Mouse (Mus musculus) limb, embryonic 13.5 days (tissue): ENCODE data around the gene R3hcc1l. TPM values are rescaled to one million over a fixed set of nuclear protein-coding genes. Genes with fewer than 3 reads are reported as not detected.

Experiments used
- ATAC-seq: fragments of 200-750 bp; cut with Nextera tagmentation; 2 replicates; pipeline ENCODE4 v1.8.0; 2017; ENCODE audit warnings: low read depth, moderate number of reproducible peaks, moderate TSS enrichment; ENCODE audit not compliant: low FRiP score
- H3K27ac ChIP-seq: fragments of 300-500 bp; sonication (generic); 2 replicates; pipeline ENCODE4 v1.5.1; 2015; ENCODE audit warnings: inconsistent platforms, mild to moderate bottlenecking, moderate library complexity
- H3K27me3 ChIP-seq: fragments of 300-500 bp; sonication (generic); 2 replicates; pipeline ENCODE4 v1.6.1; 2015; ENCODE audit warnings: mild to moderate bottlenecking, inconsistent platforms
- H3K36me3 ChIP-seq: fragments of 300-500 bp; sonication (generic); 2 replicates; pipeline ENCODE4 v1.6.1; 2015; ENCODE audit warnings: inconsistent platforms, mild to moderate bottlenecking, moderate library complexity
- H3K4me1 ChIP-seq: fragments of 300-500 bp; sonication (generic); 2 replicates; pipeline ENCODE4 v1.6.1; 2015; ENCODE audit warnings: inconsistent platforms
- H3K4me2 ChIP-seq: fragments of 300-500 bp; sonication (generic); replicated peaks from 2 replicates; pipeline ENCODE4 v1.6.1; 2015; ENCODE audit warnings: inconsistent platforms, mild to moderate bottlenecking, moderate library complexity
- H3K4me3 ChIP-seq: fragments of 300-500 bp; sonication (generic); 2 replicates; pipeline ENCODE4 v1.5.1; 2015; ENCODE audit warnings: moderate library complexity, mild to moderate bottlenecking, inconsistent platforms
- H3K9ac ChIP-seq: fragments of 300-500 bp; sonication (generic); 2 replicates; pipeline ENCODE4 v1.6.1; 2015; ENCODE audit warnings: mild to moderate bottlenecking, inconsistent platforms
- H3K9me3 ChIP-seq: fragments of 300-500 bp; sonication (generic); 2 replicates; pipeline ENCODE4 v1.6.1; 2016; ENCODE audit warnings: inconsistent platforms
- WGBS: fragments of 180-500 bp; shearing (Covaris S2); methylation state at CpG from one replicate; pipeline ENCODE4 v1.1.7; 2015; 5-methylcytosine and 5-hydroxymethylcytosine counted together
- polyA plus RNA-seq: library from polyadenylated mRNA; unstranded; fragments of >200 nt; fragmentation: Nextera tagmentation; extraction: Ambion mirVana; gene quantifications from 2 replicates; pipeline ENCODE4 v1.2.1, GENCODE M21; 2015

R3hcc1l gene
- polyA plus RNA-seq, 1 experiment from 2014 or later: 25.6 TPM

DNA sequence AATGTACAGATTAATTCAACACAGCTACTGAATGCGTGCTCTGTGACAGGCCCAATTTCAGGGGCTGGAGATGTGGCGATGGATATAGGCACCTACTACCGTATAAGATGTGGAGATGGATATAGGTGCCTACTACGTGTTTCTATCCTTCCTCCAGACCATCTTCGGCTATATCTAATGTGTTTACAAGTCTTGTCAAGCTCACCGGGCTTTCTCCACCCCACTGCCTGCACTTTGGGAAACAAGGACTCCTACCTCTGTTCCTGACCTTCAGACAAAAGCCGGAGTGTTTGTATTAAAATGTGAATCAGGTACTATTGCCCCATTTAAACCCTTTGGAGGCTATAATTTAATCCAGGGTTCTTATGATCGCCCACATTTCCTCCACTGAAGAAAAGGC is 2.4 kb upstream of the R3hcc1l start:
- no peaks in the 10 kb centered on the region for H3K27me3 ChIP-seq
- H3K9me3 ChIP-seq: no peaks in the 10 kb centered on the region
- H3K36me3 ChIP-seq: no peaks in the 10 kb centered on the region
- peaks cover 12% of the 10 kb centered on the region for H3K4me1 ChIP-seq
- H3K4me2 ChIP-seq: no peak overlapping the region
- 88% methylated on average over 8 of the region's 8 CpGs for WGBS
- H3K9ac ChIP-seq: no peak overlapping the region
- H3K4me3 ChIP-seq: no peak overlapping the region
- no peak for ATAC-seq
- H3K27ac ChIP-seq: no peak overlapping the region

DNA sequence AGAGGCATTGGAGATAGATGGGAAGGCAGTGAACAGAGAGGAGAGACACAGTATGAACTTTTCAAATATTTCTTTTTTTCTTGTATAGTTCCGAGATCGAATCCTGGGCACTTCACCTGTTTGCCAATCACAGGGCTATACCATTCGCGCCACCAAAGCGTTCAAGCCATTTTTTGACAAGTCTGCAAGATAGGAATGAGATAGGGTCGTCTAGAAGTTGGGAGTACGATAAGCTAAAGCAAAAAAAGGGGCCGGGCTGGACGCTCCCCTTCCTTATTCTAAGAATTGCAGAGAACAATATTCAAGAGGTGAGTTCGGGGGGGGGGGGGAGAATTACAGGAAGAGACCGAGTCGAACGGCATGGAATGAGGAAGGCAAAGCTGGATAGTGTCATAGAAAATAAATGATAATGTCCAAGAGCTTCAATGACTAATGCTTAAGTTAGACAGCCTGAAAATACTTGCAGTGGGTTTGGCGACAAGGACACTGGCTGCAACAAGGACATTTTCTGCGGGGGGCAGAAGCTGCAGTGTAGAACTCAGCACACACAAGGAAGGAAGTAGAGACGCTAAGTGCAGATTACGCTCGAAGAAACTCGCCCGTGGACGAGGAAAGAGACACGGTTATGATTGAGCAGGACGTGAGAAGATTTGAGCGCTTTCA is 471 bp upstream of the R3hcc1l start:
- peak overlapping the region; percentile 68 for H3K4me2 ChIP-seq
- H3K4me3 ChIP-seq: peak overlapping the region; percentile 71
- H3K27me3 ChIP-seq: no peaks in the 10 kb centered on the region
- ATAC-seq: no peak
- no peaks in the 10 kb centered on the region for H3K9me3 ChIP-seq
- peaks cover 15% of the 10 kb centered on the region for H3K4me1 ChIP-seq
- H3K27ac ChIP-seq: no peak overlapping the region
- no peaks in the 10 kb centered on the region for H3K36me3 ChIP-seq
- H3K9ac ChIP-seq: peak overlapping the region; percentile 46; the same call in 1 of the 2 replicates
- WGBS: 29% methylated on average over 24 of the region's 24 CpGs

DNA sequence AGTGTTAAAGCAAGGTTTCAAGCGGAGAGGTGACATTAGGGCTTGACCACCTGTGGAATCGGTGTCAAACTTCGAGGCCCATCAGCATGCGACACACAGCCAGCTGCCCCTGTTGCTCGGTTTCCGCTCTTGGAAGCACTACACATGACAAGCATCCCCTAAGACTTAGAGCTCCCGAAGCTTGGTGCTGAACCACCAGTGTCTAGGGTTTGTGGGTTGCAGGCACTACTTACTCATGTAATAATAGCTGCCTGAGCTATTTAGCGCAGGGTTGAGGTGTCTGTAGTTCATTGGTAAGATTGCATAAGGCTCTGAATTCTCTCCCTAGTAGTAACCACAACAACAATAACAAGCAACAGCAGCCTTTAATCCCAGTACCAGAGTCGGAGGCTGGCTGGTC is 1.2 kb downstream of the R3hcc1l start:
- Histone ChIP-seq H3K27me3 (no peaks in the 10 kb centered on the region), H3K4me3 (peak overlapping the region; percentile 71), H3K9ac (peak overlapping the region; percentile 79), H3K9me3 (no peaks in the 10 kb centered on the region), H3K4me1 (peaks cover 19% of the 10 kb centered on the region), H3K27ac (no peak overlapping the region), H3K36me3 (no peaks in the 10 kb centered on the region), H3K4me2 (peak overlapping the region; percentile 68)
- ATAC-seq: no peak
- WGBS: 38% methylated on average over 9 of the region's 9 CpGs

DNA sequence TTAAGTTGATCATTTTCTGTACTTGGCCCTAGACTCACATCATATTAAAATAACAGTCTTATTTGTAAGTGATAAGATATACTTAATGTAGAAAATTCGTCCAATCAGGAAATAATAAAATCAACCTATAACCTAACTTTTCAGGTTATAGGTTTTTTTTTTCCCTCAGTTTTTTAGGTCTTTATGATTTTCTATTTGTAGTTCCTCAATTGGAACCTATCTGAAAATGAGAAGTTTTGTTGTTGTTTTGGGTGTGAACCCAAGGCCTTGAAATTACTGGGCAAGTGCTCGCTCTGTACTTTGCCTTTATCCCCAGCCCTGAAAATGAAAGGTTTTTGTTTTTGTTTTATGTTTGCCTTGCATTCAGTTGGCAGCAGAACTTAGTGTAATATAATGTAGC is 6.1 kb downstream of the R3hcc1l start:
- Histone ChIP-seq H3K9ac (no peak overlapping the region), H3K4me1 (peaks cover 15% of the 10 kb centered on the region), H3K27ac (no peak overlapping the region), H3K4me3 (no peak overlapping the region), H3K9me3 (no peaks in the 10 kb centered on the region), H3K4me2 (no peak overlapping the region), H3K36me3 (no peaks in the 10 kb centered on the region), H3K27me3 (no peaks in the 10 kb centered on the region)
- ATAC-seq: no peak
- 92% methylated on average over 2 of the region's 2 CpGs for WGBS

DNA sequence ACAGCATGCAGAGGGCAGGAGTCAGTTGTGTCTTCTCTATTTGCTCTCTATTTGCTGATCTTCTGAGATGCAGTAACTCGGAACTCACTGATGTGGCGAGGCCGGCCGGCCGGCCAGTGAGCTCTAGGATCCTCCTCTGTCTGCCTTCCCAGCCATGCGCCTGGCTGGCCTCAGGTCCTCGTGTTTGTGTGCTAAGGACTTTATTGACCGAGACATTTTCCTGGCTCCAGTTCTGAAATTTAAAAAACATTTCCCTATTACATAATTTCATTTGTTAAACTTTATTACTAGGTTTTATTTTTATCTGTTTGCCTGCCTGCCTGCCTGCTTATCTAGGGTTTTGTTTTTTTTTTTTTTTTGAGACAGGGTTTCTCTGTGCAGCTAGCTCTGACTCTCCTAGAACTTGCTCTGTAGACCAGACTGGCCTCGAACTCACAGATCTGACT is 11.5 kb downstream of the R3hcc1l start:
- Histone ChIP-seq H3K4me1 (0 out of 2 replicates have a peak, but pooled peaks cover 3% of the 10 kb centered on the region), H3K27me3 (no peaks in the 10 kb centered on the region), H3K27ac (no peak overlapping the region), H3K9me3 (no peaks in the 10 kb centered on the region), H3K4me2 (no peak overlapping the region), H3K36me3 (no peaks in the 10 kb centered on the region), H3K4me3 (no peak overlapping the region), H3K9ac (no peak overlapping the region)
- 71% methylated on average over 9 of the region's 9 CpGs for WGBS
- ATAC-seq: no peak

DNA sequence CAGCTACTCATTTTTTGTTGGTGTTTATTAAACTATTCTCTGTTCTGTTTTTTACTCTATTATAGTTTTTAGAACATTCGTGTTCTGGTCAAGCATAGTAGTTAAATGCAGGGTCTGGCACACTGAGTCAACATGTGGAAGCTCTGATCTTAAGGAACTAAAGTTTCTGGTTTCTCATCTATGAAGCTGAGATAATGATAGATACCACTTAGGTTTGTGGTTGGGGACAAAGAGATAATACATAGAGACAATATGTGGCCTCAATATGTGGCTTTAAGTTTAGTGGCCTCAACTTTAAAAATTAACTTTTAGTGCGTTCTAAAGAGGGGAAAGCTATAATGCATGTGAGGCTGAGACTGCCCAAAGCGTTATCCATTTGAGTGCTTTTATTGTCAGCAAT is 15.9 kb downstream of the R3hcc1l start:
- H3K9me3 ChIP-seq: no peaks in the 10 kb centered on the region
- ATAC-seq: no peak
- H3K27me3 ChIP-seq: no peaks in the 10 kb centered on the region
- H3K4me3 ChIP-seq: no peak overlapping the region
- no peak overlapping the region for H3K27ac ChIP-seq
- peaks cover 9% of the 10 kb centered on the region for H3K4me1 ChIP-seq
- no peak overlapping the region for H3K9ac ChIP-seq
- H3K4me2 ChIP-seq: no peak overlapping the region
- WGBS: 76% methylated on average over 3 of the region's 3 CpGs
- H3K36me3 ChIP-seq: no peaks in the 10 kb centered on the region

DNA sequence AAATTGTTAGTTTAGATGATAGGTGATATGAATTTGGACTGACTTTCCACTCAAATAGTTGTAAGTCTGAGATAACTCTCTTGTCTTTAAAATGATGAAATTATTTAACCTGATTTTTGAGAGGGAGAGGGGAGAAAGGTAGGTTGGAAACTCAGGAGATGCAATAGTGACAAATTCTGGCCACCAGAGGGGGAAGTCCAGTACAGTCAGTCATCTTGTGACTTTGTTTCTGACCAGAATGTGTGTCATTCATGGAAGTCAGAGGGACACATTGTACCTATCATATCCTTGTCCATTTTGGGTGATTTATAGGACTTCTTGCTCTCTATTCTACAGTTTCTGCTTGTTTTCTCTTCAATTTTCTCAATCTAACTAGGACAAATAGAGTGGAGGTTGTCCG is 19.0 kb downstream of the R3hcc1l start:
- no peaks in the 10 kb centered on the region for H3K27me3 ChIP-seq
- no peak overlapping the region for H3K4me3 ChIP-seq
- no peak overlapping the region for H3K9ac ChIP-seq
- H3K27ac ChIP-seq: no peak overlapping the region
- H3K36me3 ChIP-seq: no peaks in the 10 kb centered on the region
- peaks cover 14% of the 10 kb centered on the region for H3K4me1 ChIP-seq
- no peak overlapping the region for H3K4me2 ChIP-seq
- no peaks in the 10 kb centered on the region for H3K9me3 ChIP-seq
- ATAC-seq: no peak
- 91% methylated on average over 1 of the region's 1 CpGs for WGBS

DNA sequence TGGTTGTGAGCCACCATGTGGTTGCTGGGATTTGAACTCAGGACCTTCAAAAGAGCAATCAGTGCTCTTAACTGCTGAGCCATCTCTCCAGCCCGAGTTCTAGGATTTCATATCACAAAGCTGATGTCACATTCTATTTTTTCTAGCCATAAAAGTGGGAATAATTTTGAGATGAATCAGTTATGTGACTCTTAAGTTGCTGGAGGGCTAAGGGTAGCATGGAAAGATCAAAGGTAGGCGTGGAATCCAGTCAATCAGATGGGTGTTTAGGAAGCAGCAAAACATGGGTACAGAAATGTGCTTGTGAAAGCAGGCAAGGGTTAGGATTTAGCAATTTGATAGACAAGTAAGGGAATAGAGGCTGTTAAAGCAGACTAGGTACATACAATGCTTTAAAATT is 20.4 kb downstream of the R3hcc1l start:
- H3K4me1 ChIP-seq: peaks cover 11% of the 10 kb centered on the region
- ATAC-seq: no peak
- no peak overlapping the region for H3K9ac ChIP-seq
- no peaks in the 10 kb centered on the region for H3K27me3 ChIP-seq
- no peak overlapping the region for H3K27ac ChIP-seq
- WGBS: 81% methylated on average over 2 of the region's 2 CpGs
- H3K9me3 ChIP-seq: no peaks in the 10 kb centered on the region
- no peaks in the 10 kb centered on the region for H3K36me3 ChIP-seq
- H3K4me2 ChIP-seq: no peak overlapping the region
- no peak overlapping the region for H3K4me3 ChIP-seq

DNA sequence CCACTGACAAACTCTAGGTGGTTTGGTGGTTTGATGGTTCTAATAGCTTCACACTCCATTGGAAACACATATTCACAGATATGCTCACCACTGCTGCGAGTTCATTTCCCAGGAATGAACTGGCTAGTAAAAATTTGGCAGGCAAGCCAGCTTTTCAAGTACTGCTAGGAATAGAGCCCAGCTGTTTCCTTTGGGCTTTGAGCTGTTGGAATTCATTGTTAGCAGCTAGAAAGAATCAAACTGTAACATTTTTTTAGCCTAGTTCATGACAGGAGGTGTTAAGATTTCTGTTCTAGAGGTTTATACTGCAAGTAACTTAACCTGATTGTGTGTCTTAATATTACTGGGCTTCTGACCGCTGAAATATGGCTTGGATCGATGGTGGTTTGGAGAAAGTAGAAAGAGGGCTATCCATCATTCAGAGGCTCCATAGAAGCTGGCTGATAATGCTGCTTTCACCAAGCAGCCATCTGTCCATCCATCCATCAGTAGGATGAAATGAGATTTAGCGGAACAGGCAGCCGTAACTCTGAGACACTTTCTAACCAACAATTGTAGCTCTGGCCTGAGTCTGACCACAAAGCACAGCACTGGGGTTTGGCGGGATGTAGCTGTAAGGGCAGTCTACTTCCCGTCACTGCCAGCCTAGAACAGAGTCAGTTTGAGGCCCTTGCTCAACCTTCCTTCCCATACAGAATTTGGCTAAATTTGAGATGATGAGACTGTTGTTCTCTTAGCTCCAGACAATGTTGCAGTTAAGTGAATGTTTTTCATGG is 21.0 kb downstream of the R3hcc1l start:
- WGBS: 70% methylated on average over 7 of the region's 7 CpGs
- Histone ChIP-seq H3K4me1 (peaks cover 11% of the 10 kb centered on the region), H3K9ac (no peak overlapping the region), H3K27me3 (no peaks in the 10 kb centered on the region), H3K4me2 (no peak overlapping the region), H3K9me3 (no peaks in the 10 kb centered on the region), H3K27ac (0 out of 2 replicates have a peak overlapping the region, but pooled peaks have one; percentile 15), H3K4me3 (no peak overlapping the region), H3K36me3 (no peaks in the 10 kb centered on the region)
- ATAC-seq: no peak

DNA sequence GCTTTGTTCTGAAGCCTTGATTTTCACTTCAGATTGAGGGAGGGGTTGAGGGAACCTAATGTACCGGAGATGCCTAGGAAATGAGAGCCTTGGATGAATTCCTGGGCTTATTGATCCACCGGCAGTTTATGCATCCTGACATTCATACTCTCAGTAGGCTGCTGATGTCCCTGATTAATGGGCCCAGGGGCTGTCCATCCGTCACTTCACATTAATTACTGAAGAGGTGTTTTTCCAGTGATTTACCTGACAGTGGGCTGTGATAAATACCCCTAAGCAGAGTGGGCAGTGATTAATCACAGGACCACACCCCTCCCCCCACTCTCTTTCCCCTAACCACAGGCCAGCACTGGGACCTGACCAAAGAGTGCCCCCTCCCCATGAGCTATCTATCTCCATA is 22.1 kb downstream of the R3hcc1l start:
- no peak overlapping the region for H3K27ac ChIP-seq

DNA sequence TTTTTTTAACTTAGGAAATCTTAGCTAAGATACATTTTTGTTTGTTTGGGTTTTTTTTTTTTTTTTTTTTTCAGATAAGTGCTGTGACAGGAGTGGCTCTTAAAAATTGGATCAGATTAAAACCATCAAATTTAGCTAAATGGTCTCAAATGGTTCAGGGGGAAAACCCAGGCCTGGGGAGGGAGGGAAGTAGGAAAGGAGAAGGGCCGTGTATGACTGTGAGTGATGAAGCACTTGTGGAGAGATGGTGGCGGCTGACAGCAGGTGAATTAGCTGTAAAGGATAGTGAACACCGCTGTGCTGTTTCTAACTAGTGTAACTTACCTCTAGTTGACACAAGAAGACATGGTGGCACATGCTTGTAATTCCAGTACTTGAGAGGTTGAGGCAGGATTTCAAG is 40.1 kb downstream of the R3hcc1l start:
- Histone ChIP-seq H3K4me2 (no peak overlapping the region), H3K4me1 (no peaks in the 10 kb centered on the region), H3K27me3 (no peaks in the 10 kb centered on the region), H3K9ac (no peak overlapping the region), H3K36me3 (peaks cover 10% of the 10 kb centered on the region), H3K27ac (no peak overlapping the region), H3K9me3 (no peaks in the 10 kb centered on the region), H3K4me3 (no peak overlapping the region)
- ATAC-seq: no peak
- WGBS: 77% methylated on average over 3 of the region's 3 CpGs

More for the DNA sequence above, 22.1 kb downstream of the R3hcc1l start:
- Histone ChIP-seq H3K4me1 (peaks cover 11% of the 10 kb centered on the region), H3K4me2 (no peak overlapping the region), H3K9me3 (no peaks in the 10 kb centered on the region), H3K36me3 (no peaks in the 10 kb centered on the region), H3K4me3 (no peak overlapping the region), H3K27me3 (no peaks in the 10 kb centered on the region), H3K9ac (no peak overlapping the region)
- no peak for ATAC-seq
- 57% methylated on average over 3 of the region's 3 CpGs for WGBS

DNA sequence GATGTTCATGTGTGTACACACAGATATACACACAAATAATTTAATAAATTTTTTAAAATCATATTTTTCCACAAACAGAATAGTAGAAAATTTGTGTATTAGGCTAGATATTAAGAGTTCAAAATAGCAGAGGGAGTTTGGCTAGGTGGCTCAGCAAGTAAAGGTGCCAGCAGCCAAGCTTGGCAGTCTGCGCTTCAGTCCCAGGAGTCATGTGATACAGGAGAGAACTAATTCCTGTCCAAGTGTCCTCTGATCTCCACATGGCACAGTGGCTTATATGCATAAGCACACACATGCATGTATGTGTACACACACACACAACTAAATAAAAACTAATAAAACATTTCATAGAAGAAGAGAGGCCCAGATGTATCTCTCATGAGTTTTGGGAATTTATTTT is 43.4 kb downstream of the R3hcc1l start:
- no peak for ATAC-seq
- no peak overlapping the region for H3K4me2 ChIP-seq
- H3K36me3 ChIP-seq: peaks cover 20% of the 10 kb centered on the region
- no peaks in the 10 kb centered on the region for H3K9me3 ChIP-seq
- no peaks in the 10 kb centered on the region for H3K4me1 ChIP-seq
- no peak overlapping the region for H3K9ac ChIP-seq
- 86% methylated on average over 1 of the region's 1 CpGs for WGBS
- H3K27me3 ChIP-seq: no peaks in the 10 kb centered on the region
- H3K27ac ChIP-seq: no peak overlapping the region
- H3K4me3 ChIP-seq: no peak overlapping the region
